Mouse (Mus musculus): ENCODE data around the gene Vcl.
A peak's percentile ranks its signal among the peaks of the same experiment; 100 is the strongest.

Vcl gene

DNA sequence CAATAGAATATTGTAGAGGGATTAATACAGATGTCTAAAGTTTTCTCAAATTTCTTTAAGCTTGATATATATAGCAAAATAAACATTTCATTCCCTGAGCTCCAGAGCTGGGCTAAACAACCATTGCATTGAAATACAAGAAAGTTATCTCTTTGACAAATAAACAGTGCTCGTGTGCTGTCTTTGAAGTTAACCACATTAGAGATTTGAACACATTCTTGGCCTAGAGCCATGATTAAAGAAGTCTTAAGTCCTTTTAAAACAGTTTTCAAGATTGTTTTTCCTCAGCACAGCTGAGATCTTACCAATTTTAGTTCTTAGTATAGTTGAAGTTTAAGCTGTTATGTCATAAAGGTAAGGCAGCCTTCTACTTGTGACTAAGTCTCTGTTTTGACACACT lies 135.1 kb downstream of the Vcl start:
- DNase-seq (ENCODE audit: low read depth, low spot score), result peak; percentile 57

DNA sequence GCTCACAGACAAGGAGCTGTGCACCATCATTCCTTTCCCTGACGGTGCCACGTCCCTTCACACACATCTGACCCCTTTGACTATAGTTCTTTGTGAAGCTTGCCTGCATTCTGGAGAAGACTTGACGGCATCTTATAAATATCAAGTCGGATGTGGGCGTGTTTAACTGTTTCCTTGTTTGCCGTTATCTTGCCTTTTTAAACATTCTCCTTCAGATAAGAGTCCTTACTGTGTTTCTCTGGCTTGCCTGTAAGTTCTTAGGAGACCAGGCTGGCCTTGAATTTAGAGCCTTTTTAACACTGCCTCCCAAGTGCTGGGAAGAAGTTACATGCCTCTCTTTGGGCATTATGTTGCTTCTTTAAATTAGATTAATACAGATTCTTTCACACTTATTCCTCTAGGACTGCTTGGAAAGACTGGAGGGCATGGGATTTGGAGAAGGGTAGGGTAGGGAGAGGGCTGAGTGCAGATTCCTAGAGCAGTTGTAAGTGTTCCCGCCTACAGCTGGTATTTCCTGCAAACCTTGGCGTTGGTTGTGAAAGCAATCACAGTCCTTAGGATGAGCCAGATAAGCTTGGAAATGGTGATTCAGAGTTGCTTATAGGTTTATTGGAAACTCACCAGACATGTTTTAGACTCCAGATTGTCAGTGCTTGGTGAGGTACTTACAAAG lies 136.4 kb downstream of the Vcl start:
- no peak for DNase-seq (ENCODE audit: low read depth, low spot score)

DNA sequence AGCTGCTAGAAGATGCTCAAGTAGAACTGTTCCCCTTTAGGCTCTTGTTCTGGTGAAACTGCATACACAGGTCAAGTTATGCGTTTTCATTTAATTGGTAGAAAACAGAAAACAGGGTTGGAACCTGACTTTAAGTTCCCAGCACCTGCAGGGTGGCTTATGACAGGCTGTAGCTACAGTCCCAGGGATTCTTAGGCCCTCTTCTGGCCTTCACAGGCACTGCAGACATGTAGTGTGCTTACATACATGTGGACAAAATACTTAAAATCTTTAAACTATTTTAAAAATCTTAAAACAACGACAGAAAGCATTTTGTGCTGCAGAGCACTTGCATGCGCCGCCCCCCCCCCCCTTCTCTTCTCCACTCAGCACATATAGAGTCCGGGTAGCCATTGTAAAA lies 140.4 kb downstream of the Vcl start:
- DNase-seq (ENCODE audit: low read depth, low spot score), result no peak

DNA sequence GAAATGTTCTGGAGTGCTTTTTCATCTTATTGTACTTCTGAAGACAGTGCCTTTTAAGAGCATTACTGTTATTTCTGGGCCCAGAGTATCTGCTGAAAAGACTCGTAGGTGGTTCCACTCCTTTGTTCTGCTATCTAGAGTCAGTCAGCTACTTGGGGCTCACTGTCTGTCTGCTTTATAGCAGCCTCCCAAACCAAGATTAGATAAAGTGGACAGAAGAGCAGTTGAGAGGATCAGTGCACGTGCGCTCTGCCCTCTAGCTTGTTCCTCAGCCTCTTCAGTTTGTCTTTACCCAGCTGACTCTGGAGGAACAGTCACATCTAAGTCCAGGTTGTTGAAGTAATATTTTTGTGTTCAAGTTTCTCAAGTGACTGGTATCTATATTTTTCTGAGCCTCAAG lies 144.8 kb downstream of the Vcl start:
- DNase-seq (ENCODE audit: low read depth, low spot score), result no peak

DNA sequence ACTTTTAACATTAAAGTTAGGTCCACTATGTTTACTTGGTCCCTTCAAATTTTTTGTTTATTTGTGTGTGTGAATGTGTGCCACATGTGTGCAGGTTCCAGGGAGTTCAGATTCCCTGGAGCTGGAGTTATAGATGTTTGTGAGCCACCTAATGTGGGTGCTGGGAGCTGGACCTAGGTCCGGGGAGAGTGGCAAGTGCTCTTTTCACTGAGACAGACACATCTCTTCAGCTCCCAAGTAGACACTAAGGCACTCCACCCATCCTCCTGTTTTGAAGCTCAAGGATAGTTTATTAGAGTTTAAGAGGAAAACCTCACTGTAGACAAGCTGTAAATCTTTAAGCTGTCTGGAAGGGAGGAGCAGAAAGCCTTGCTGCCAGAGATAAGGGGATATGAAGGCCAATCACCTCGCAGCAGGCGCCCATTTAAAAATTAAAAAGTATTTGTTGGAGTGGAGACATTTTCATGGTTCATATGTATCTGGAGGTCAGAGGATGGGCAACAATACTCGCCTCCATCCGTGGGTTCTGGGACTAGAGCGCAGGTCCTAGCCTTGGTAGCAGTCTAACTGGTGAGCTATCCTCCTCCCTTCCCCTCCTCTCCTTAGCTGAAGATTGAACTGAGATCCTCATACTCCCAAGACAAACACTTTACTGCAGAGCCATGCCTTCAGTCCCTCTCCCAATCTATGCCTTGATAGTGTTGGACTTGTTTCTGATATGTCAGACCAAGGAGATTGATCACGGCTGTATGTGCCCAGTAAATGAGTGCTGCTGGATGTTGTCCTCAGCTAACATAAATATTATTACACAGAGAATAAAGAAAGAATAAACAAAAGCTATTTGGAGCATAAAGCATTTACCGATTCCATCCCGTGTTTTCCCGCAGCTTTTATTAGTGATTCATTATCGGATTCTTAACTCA lies 145.5 kb downstream of the Vcl start:
- no peak for DNase-seq (ENCODE audit: low read depth, low spot score)

DNA sequence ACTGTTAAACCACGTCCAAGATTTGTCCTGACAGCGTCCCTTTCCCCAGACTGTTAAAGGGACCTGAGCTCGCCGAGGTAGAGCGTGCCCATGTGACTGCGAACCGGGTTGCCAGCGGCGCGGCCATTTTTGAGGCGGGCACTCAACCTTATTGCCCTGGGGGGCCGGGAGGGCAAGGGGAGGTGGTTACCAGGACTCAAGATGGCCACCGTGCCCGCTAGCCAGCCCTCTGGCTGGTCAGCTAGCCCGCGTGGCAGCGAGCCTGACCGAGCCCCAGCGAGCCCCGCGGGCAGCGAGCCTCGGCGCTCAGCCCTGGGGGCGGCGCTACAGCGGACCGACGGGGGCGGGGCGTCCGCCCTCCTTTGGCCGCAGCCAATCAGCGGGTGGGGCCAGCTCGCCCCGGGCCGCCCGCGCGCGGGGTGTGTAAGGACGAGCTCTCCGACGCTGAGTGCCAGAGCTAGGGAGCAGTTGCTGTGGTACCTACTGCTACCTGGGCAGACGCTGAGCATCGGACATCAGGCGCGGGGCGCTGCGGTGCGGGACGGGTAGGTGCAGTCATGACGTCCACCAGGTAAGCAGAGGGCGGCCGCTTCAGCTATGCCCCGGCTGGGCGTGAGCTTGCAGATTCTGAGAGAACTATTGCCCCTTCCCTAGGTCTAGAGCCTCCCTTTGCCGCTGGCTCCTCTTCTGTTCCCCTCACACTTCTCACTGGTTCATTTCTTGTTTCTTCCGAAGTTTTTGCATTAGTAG lies 146.7 kb downstream of the Vcl start:
- peak; percentile 92 for DNase-seq (ENCODE audit: low read depth, low spot score)

DNA sequence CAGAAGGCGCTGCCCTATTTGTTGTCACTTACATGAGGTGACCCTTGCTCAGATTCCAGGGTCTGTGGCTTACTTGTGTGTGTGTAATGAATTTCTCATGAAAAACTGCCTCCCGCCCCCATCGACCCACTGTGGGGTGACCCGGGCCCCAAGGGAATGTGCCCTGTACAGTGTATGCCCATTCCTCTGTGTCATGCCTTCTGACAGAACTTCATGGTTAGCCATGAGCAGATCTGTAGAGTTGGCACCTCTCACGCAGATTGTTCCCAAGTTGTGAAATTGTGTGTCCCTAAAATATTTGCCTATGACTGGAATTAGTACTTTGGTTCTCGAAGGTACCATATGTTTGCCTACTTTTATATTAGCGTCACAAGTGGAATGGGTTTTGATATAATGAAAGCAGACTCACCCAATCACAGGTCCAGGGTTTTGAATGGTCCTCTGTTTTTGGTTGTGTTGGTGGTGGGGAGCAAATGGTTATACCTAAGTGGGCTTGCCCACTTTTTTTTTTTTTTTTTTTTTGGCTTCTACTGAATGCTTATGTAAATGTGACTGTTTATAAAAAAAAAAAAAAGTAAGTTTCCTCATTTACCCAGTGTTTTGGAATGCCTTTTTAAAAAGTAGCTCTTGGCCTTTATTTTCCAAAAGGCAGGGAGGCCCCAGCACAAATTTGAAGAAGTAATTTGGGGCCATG lies 147.4 kb downstream of the Vcl start:
- no peak for DNase-seq (ENCODE audit: low read depth, low spot score)

DNA sequence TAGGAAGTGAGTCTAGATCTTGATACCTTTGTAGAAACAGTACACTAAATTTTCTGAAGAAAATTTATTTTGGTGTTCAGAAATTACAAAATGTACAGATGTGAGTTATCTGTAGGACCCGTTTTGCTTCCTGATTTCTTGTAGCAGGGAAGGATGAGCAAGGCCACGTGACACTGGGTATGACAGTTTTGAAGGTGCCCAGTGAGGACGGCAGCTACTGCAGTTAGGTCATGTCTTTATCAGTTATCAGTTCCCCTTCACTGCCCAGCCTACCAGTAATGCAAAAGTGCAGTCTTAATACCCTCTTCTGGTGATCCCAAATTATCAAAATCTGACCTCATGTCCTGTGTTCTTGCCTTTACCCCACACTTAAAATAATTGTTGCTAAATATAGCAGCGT lies 148.7 kb downstream of the Vcl start:
- DNase-seq (ENCODE audit: low read depth, low spot score), result no peak

DNA sequence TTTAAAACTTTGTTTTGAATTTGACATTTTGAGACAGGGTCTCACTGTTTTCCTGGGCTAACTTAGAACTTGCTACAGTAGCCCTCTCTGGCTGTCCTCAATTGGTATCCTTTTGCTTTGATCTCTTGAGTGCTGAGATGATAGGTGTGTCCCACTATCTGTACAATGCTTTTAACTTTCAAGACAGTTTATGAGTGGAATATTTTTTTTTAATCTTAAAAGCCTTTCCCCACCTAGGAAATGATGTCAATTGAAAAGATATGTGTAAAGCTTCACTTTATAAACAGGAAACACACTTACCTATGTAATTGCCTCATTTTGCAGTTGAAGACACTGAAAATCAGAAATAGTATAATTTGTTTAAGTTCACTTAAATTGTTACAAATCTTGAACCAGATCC lies 149.3 kb downstream of the Vcl start:
- DNase-seq (ENCODE audit: low read depth, low spot score), result peak; percentile 71

DNA sequence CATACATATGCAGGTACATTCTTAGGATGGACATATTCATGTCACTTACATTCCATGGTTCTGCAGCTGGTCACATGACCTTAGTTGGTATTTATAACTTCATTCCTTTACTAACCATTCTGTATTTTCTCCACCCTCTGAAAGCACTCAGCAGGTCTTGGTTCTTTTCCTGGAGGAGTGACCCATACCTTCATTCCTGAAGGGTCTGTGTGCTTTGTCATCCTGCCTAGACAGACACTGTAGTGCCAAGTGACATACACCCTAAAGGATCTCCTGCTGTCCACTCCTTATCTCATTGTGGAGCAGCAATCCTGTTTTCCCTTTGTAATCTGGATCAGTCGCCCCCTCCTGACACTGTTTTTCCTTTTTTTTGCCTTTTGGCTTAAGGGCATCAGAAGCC lies 153.6 kb downstream of the Vcl start:
- no peak for DNase-seq (ENCODE audit: low read depth, low spot score)
